Mouse (Mus musculus): ENCODE measurements at regions not wholly inside any gene's neighbourhood (a gene's known extent, or its start where the extent isn't known, plus 50 kb on each side); places are given as distances from the start of the nearest gene placed in this dataset.

DNA sequence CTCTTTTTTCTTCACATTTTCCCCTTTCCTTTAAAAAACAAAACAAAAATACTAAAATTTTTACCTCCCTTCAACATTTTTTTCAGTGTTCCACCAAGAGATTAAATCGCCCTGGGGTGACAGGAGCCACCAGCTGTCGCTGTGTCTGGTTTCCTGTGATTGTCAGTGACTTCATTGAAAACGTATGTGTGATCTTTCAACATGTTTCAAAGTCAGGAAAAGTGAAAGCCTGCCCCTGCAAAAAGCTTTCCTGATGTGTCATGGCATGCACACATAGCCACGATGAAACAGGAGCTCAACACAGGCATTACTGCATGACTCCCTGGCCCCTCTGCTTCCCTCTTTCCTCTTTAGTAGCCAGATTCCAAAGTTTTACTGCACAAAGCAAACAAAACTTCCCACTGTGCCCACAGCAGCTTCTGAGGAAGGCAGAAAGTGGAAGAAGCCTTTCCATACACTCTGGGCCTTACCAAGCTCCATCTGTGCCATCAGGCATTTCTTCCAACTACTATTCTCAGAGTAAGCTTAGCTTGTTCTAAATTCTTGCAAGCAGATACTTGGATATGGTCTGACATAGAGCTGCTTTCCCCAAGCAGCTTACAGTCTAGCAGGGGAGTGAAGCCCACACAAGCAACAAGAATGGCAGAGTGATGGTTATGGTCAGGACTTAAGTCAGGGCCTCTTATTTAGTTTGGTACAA, 186.8 kb upstream of the A1bg start:
- Histone ChIP-seq H3K4me1 (ENCODE audit: control insufficient read depth in 1 of 2, insufficient read depth in 2 of 2) (no peaks in the 10 kb centered on the region), H3K4me3 (replicated peaks in 1 of 3; ENCODE audit: low read depth in 2 of 3, low read length in 2 of 3, poor library complexity in 1 of 3) (no peak overlapping the region), H3K79me2 (replicated peaks; ENCODE audit: control insufficient read depth, extremely low read depth, insufficient read depth, poor library complexity, severe bottlenecking) (no peaks in the 10 kb centered on the region), H3K27ac (ENCODE audit: insufficient read depth, low read depth) (no peak overlapping the region), H3K4me2 (ENCODE audit: insufficient read depth, low read depth, poor library complexity, severe bottlenecking) (no peak overlapping the region), H3K36me3 (replicated peaks in 1 of 2; ENCODE audit: control insufficient read depth in 1 of 2, insufficient read depth in 1 of 2, low read length in 1 of 2) (no peaks in the 10 kb centered on the region), H3K9ac (ENCODE audit: insufficient read depth, low read depth) (no peak overlapping the region), H3K27me3 (replicated peaks) (no peaks in the 10 kb centered on the region), H3K9me3 (replicated peaks; ENCODE audit: low read length) (no peaks in the 10 kb centered on the region)
- DNase-seq (ENCODE audit: extremely low read depth) = no peak
- dilution Hi-C loops (cut with MboI; ENCODE audit: extremely low pct_ligation_motif_present, extremely low pct_unique_long_range_greater_than_20kb, low sequenced_read_pairs) (no loop called here), in situ Hi-C loops (cut with MboI; ENCODE audit: low pct_ligation_motif_present, low pct_unique_long_range_greater_than_20kb, low sequenced_read_pairs) (no loop called here)
- no peak for TF ChIP-seq CTCF (conservative IDR thresholded peaks at IDR 0.05 in 1 of 2, IDR thresholded peaks at IDR 0.05 in 1 of 2; ENCODE audit: low read depth in 2 of 2, low read length in 2 of 2)
- TF ChIP-seq MAFK (IDR thresholded peaks at IDR 0.05; ENCODE audit: insufficient replicate concordance, low read length) = no peak
- TF ChIP-seq JUN (IDR thresholded peaks at IDR 0.05; ENCODE audit: insufficient read depth, low read depth, low read length) = no peak
- no peak for TF ChIP-seq MYC (IDR thresholded peaks at IDR 0.05; ENCODE audit: low read depth, low read length)
- no peak for TF ChIP-seq TCF12 (IDR thresholded peaks at IDR 0.05; ENCODE audit: low read depth, low read length)
- TF ChIP-seq MAZ (IDR thresholded peaks at IDR 0.05; ENCODE audit: low read depth, low read length) = no peak
- TF ChIP-seq UBTF (IDR thresholded peaks at IDR 0.05; ENCODE audit: low read depth, low read length) = no peak
- no peak for TF ChIP-seq ZMIZ1 (IDR thresholded peaks at IDR 0.05; ENCODE audit: low read depth, low read length)
- TF ChIP-seq JUND (conservative IDR thresholded peaks at IDR 0.05; ENCODE audit: low read depth, low read length) = no peak
- TF ChIP-seq ETS1 (conservative IDR thresholded peaks at IDR 0.05; ENCODE audit: low read depth, low read length) = no peak
- no peak for TF ChIP-seq CHD2 (IDR thresholded peaks at IDR 0.05; ENCODE audit: low read length)
- TF ChIP-seq BHLHE40 (IDR thresholded peaks at IDR 0.05; ENCODE audit: low read depth, low read length) = no peak
- TF ChIP-seq NELFE (IDR thresholded peaks at IDR 0.05; ENCODE audit: low read depth, low read length) = no peak
- no peak for TF ChIP-seq SMC3 (IDR thresholded peaks at IDR 0.05; ENCODE audit: low read depth, low read length)
- TF ChIP-seq ZNF384 (IDR thresholded peaks at IDR 0.05; ENCODE audit: low read depth, low read length) = no peak
- no peak for TF ChIP-seq HCFC1 (IDR thresholded peaks at IDR 0.05; ENCODE audit: low read depth, low read length)

GRCm38 (mm10) chr15:61108957-61109356, 186.1 kb upstream of the A1bg start:
- H3K9ac ChIP-seq (ENCODE audit: insufficient read depth, low read depth) = no peak overlapping the region
- H3K27ac ChIP-seq (ENCODE audit: insufficient read depth, low read depth) = no peak overlapping the region
- in situ Hi-C loops (cut with MboI; ENCODE audit: low pct_ligation_motif_present, low pct_unique_long_range_greater_than_20kb, low sequenced_read_pairs) (no loop called here), dilution Hi-C loops (cut with MboI; ENCODE audit: extremely low pct_ligation_motif_present, extremely low pct_unique_long_range_greater_than_20kb, low sequenced_read_pairs) (no loop called here)
- H3K79me2 ChIP-seq (replicated peaks; ENCODE audit: control insufficient read depth, extremely low read depth, insufficient read depth, poor library complexity, severe bottlenecking) = no peaks in the 10 kb centered on the region
- DNase-seq (ENCODE audit: extremely low read depth) = no peak
- no peak overlapping the region for H3K4me2 ChIP-seq (ENCODE audit: insufficient read depth, low read depth, poor library complexity, severe bottlenecking)
- H3K4me3 ChIP-seq (replicated peaks in 1 of 3; ENCODE audit: low read depth in 2 of 3, low read length in 2 of 3, poor library complexity in 1 of 3) = no peak overlapping the region
- no peaks in the 10 kb centered on the region for H3K9me3 ChIP-seq (replicated peaks; ENCODE audit: low read length)
- no peak for TF ChIP-seq KAT2A (IDR thresholded peaks at IDR 0.05; ENCODE audit: insufficient replicate concordance, low read length)
- TF ChIP-seq UBTF (IDR thresholded peaks at IDR 0.05; ENCODE audit: low read depth, low read length) = no peak
- TF ChIP-seq MAFK (IDR thresholded peaks at IDR 0.05; ENCODE audit: insufficient replicate concordance, low read length) = no peak
- TF ChIP-seq ETS1 (conservative IDR thresholded peaks at IDR 0.05; ENCODE audit: low read depth, low read length) = no peak
- no peak for TF ChIP-seq HCFC1 (IDR thresholded peaks at IDR 0.05; ENCODE audit: low read depth, low read length)
- TF ChIP-seq ZC3H11A (IDR thresholded peaks at IDR 0.05; ENCODE audit: low read depth, low read length) = no peak
- no peak for TF ChIP-seq NELFE (IDR thresholded peaks at IDR 0.05; ENCODE audit: low read depth, low read length)
- no peak for TF ChIP-seq MYC (IDR thresholded peaks at IDR 0.05; ENCODE audit: low read depth, low read length)
- TF ChIP-seq PAX5 (IDR thresholded peaks at IDR 0.05; ENCODE audit: low read length) = no peak
- TF ChIP-seq POLR2A (IDR thresholded peaks at IDR 0.05; ENCODE audit: low read depth, low read length) = no peak
- no peak for TF ChIP-seq ZNF384 (IDR thresholded peaks at IDR 0.05; ENCODE audit: low read depth, low read length)
- no peak for TF ChIP-seq TCF12 (IDR thresholded peaks at IDR 0.05; ENCODE audit: low read depth, low read length)
- no peak for TF ChIP-seq E2F4 (IDR thresholded peaks at IDR 0.05; ENCODE audit: insufficient replicate concordance, low read depth, low read length)
- no peak for TF ChIP-seq BHLHE40 (IDR thresholded peaks at IDR 0.05; ENCODE audit: low read depth, low read length)
- no peaks in the 10 kb centered on the region for H3K27me3 ChIP-seq (replicated peaks)
- no peaks in the 10 kb centered on the region for H3K4me1 ChIP-seq (ENCODE audit: control insufficient read depth in 1 of 2, insufficient read depth in 2 of 2)
- H3K36me3 ChIP-seq (replicated peaks in 1 of 2; ENCODE audit: control insufficient read depth in 1 of 2, insufficient read depth in 1 of 2, low read length in 1 of 2) = no peaks in the 10 kb centered on the region

All from CH12.LX (cell line).